Mouse (Mus musculus) lung, postnatal 36 days (tissue): ENCODE results near the gene Gad1.

ENCODE experiments used
- DNase-seq: peaks from one replicate; pipeline ENCODE4 v3.0.0; 2022; ENCODE audit warnings: mixed read lengths

Gad1 gene

GRCm38 (mm10) chr2:70629921-70630320 lies 77.0 kb downstream of the Gad1 start:
- peak; percentile 17 for DNase-seq

GRCm38 (mm10) chr2:70631321-70631720 lies 78.4 kb downstream of the Gad1 start:
- no peak for DNase-seq

GRCm38 (mm10) chr2:70632412-70632811 lies 79.5 kb downstream of the Gad1 start:
- DNase-seq: no peak

- no peak for DNase-seq
Observed at GRCm38 (mm10) chr2:70634028-70634690, 81.3 kb downstream of the Gad1 start.

- no peak for DNase-seq
Observed at GRCm38 (mm10) chr2:70640968-70641367, 88.1 kb downstream of the Gad1 start.

GRCm38 (mm10) chr2:70642971-70643565 lies 90.2 kb downstream of the Gad1 start:
- peak; percentile 15 for DNase-seq

- DNase-seq: no peak
Observed at GRCm38 (mm10) chr2:70645266-70645780, 92.5 kb downstream of the Gad1 start.

GRCm38 (mm10) chr2:70647681-70648080 lies 94.8 kb downstream of the Gad1 start:
- no peak for DNase-seq

GRCm38 (mm10) chr2:70648271-70648670 lies 95.4 kb downstream of the Gad1 start:
- DNase-seq: no peak

GRCm38 (mm10) chr2:70649471-70649870 lies 96.6 kb downstream of the Gad1 start:
- DNase-seq: no peak
